Mouse (Mus musculus) cortical plate, adult 2 months (tissue): ENCODE results near the gene Nupr1.

Experiments
- CTCF ChIP-seq: fragments of 200-500 bp; IDR thresholded peaks from 2 replicates; pipeline ENCODE4 v1.5.1; 2011; ENCODE audit warnings: mild to moderate bottlenecking, control low read depth, low read length; ENCODE audit not compliant: insufficient read depth; ENCODE audit errors: extremely low read depth
- POLR2A ChIP-seq: fragments of 200-500 bp; IDR thresholded peaks from 2 replicates; pipeline ENCODE4 v1.6.1; 2011; ENCODE audit warnings: mild to moderate bottlenecking, low read length, control low read depth; ENCODE audit not compliant: insufficient read depth; ENCODE audit errors: extremely low read depth

GRCm38 (mm10) chr7:126619559-126620275 is 10.9 kb downstream of the Nupr1 start:
- no peak for TF ChIP-seq CTCF
- TF ChIP-seq POLR2A = no peak
